Mouse (Mus musculus) liver, embryonic 14.5 days (tissue): ENCODE data around the gene Rreb1. TPM values are rescaled to one million over a fixed set of nuclear protein-coding genes. Genes with fewer than 3 reads are reported as not detected.

ENCODE experiments used
- ATAC-seq: fragments of 200-750 bp; cut with Nextera tagmentation; 2 replicates; pipeline ENCODE4 v1.8.0; 2017; ENCODE audit warnings: moderate number of reproducible peaks, mild to moderate bottlenecking, moderate library complexity; ENCODE audit not compliant: insufficient read depth
- DNase-seq, 3 experiments: peaks; one replicate each; pipeline ENCODE4 v3.0.0-alpha.2; 2012 to 2013; ENCODE audit warnings: low read depth in 3 of 3, low spot score in 3 of 3
- H3K27ac ChIP-seq: fragments of 300-500 bp; sonication (generic); 2 replicates; pipeline ENCODE4 v1.5.1; 2014; ENCODE audit warnings: moderate library complexity, mild to moderate bottlenecking, control low read depth, inconsistent platforms
- H3K27me3 ChIP-seq: fragments of 300-500 bp; sonication (generic); 2 replicates; pipeline ENCODE4 v1.6.1; 2014; ENCODE audit warnings: mild to moderate bottlenecking, low read length, moderate library complexity; ENCODE audit not compliant: control insufficient read depth, insufficient read depth
- H3K36me3 ChIP-seq: fragments of 300-500 bp; sonication (generic); replicated peaks from 2 replicates; pipeline ENCODE4 v1.6.1; 2014; ENCODE audit warnings: low read depth; ENCODE audit not compliant: control insufficient read depth, insufficient read depth
- H3K4me1 ChIP-seq, 2 experiments: fragments of 200-500 bp in 1 of 2; fragments of 300-500 bp in 1 of 2; sonication (generic) in 1 of 2; replicated peaks; 2 replicates each; pipeline ENCODE4 v1.6.1; 2012 to 2014; ENCODE audit warnings: antibody characterized with exemption in 1 of 2, inconsistent platforms in 1 of 2, low read length in 1 of 2; ENCODE audit not compliant: control insufficient read depth in 2 of 2, insufficient read depth in 2 of 2
- H3K4me2 ChIP-seq: fragments of 300-500 bp; sonication (generic); 2 replicates; pipeline ENCODE4 v1.6.1; 2014; ENCODE audit warnings: low read depth, mild to moderate bottlenecking, control low read depth, moderate library complexity
- H3K4me3 ChIP-seq, 2 experiments: fragments of 200-500 bp in 1 of 2; fragments of 300-500 bp in 1 of 2; sonication (generic) in 1 of 2; 2 replicates each; pipeline ENCODE4 v1.5.1; 2012 to 2014; ENCODE audit warnings: low read depth in 2 of 2, low read length in 2 of 2, mild to moderate bottlenecking in 2 of 2, control low read depth in 1 of 2, inconsistent platforms in 1 of 2, moderate library complexity in 1 of 2; ENCODE audit not compliant: insufficient read depth in 1 of 2
- H3K9ac ChIP-seq: fragments of 300-500 bp; sonication (generic); replicated peaks from 2 replicates; pipeline ENCODE4 v1.6.1; 2014; ENCODE audit warnings: mild to moderate bottlenecking, control low read depth, moderate library complexity
- H3K9me3 ChIP-seq: fragments of 300-500 bp; sonication (generic); 2 replicates; pipeline ENCODE4 v1.6.1; 2016; ENCODE audit warnings: low read length, mixed read lengths; ENCODE audit not compliant: control insufficient read depth
- CTCF ChIP-seq: IDR thresholded peaks from 2 replicates; pipeline ENCODE4 v1.5.1; 2016; ENCODE audit warnings: antibody characterized with exemption, low read depth, control low read depth
- EP300 ChIP-seq: IDR thresholded peaks from 2 replicates; pipeline ENCODE4 v1.6.1; 2016; ENCODE audit warnings: antibody characterized with exemption, low read depth
- WGBS: fragments of 180-500 bp; shearing (Covaris S2); extraction: QIAGEN DNeasy Blood & Tissue Kit; methylation state at CpG from one replicate; pipeline ENCODE4 v1.1.7; 2014; ENCODE audit not compliant: insufficient replicate concordance; 5-methylcytosine and 5-hydroxymethylcytosine counted together
- polyA plus RNA-seq, 2 experiments: library from polyadenylated mRNA; depleted of rRNA in 1 of 2; stranded (reverse) in 1 of 2; unstranded in 1 of 2; fragments of >200 nt; fragmentation: Nextera tagmentation in 1 of 2; extraction: Ambion mirVana in 1 of 2; gene quantifications; 2 replicates each; pipeline versions ENCODE4 v1.2.1 to v1.2.3; 2012 to 2014

The Rreb1 gene
- polyA plus RNA-seq, 2 experiments, result 5.4 TPM

- peak; percentile 34; the same call in 1 of the 2 replicates for ATAC-seq
- Histone ChIP-seq H3K4me1 (peaks cover 22 to 30% of the 10 kb centered on the region in 2 experiments), H3K27ac (peak overlapping the region; percentile 61), H3K27me3 (no peaks in the 10 kb centered on the region), H3K4me2 (peak overlapping the region; percentile 100), H3K36me3 (no peaks in the 10 kb centered on the region), H3K4me3 (peak overlapping the region; percentile 79 to 83), H3K9ac (peak overlapping the region; percentile 70), H3K9me3 (no peaks in the 10 kb centered on the region)
- TF ChIP-seq EP300 (no peak), CTCF (no peak)
- peak in 1 of 3 experiments; percentile 30 for DNase-seq
- WGBS, result under 1% methylated on average over 58 of the region's 65 CpGs
These were observed 48.2 kb downstream of the Rreb1 start for GRCm38 (mm10) chr13:37826281-37826993.

- peak overlapping the region; percentile 79 to 83 for H3K4me3 ChIP-seq
- ATAC-seq (peak; percentile 11; the same call in 1 of the 2 replicates), DNase-seq (no peak)
- H3K27ac ChIP-seq, result no peak overlapping the region
- H3K27me3 ChIP-seq, result no peaks in the 10 kb centered on the region
- peak overlapping the region; percentile 100 for H3K4me2 ChIP-seq
- H3K4me1 ChIP-seq, result peaks cover 18 to 30% of the 10 kb centered on the region in 2 experiments
- under 1% methylated on average over 34 of the region's 36 CpGs for WGBS
- TF ChIP-seq EP300 (no peak), CTCF (no peak)
- H3K9me3 ChIP-seq, result no peaks in the 10 kb centered on the region
- H3K36me3 ChIP-seq, result no peaks in the 10 kb centered on the region
- H3K9ac ChIP-seq, result peak overlapping the region; percentile 70
These were observed 48.7 kb downstream of the Rreb1 start for GRCm38 (mm10) chr13:37826994-37827262.

GRCm38 (mm10) chr13:37827263-37827995 lies 49.2 kb downstream of the Rreb1 start:
- ATAC-seq, result peak; percentile 45
- 0 out of 2 replicates have a peak, but pooled peaks have one; percentile 9 for TF ChIP-seq CTCF
- no peak for TF ChIP-seq EP300
- peak in 1 of 3 experiments; percentile 31 for DNase-seq
- Histone ChIP-seq H3K4me2 (peak overlapping the region; percentile 100), H3K4me1 (peaks cover 22 to 35% of the 10 kb centered on the region in 2 experiments), H3K9ac (peak overlapping the region; percentile 70), H3K27me3 (no peaks in the 10 kb centered on the region), H3K36me3 (no peaks in the 10 kb centered on the region), H3K27ac (no peak overlapping the region), H3K9me3 (no peaks in the 10 kb centered on the region), H3K4me3 (peak overlapping the region; percentile 79 to 83)
- WGBS, result under 1% methylated on average over 67 of the region's 69 CpGs

GRCm38 (mm10) chr13:37827996-37828579 lies 49.9 kb downstream of the Rreb1 start:
- ATAC-seq, result no peak
- Histone ChIP-seq H3K27ac (no peak overlapping the region), H3K4me1 (peaks cover 26 to 42% of the 10 kb centered on the region in 2 experiments), H3K27me3 (no peaks in the 10 kb centered on the region), H3K9me3 (no peaks in the 10 kb centered on the region), H3K4me3 (peak overlapping the region; percentile 79 to 83), H3K36me3 (no peaks in the 10 kb centered on the region), H3K9ac (peak overlapping the region; percentile 70), H3K4me2 (peak overlapping the region; percentile 100)
- whole genome bisulfite sequencing, result 6% methylated on average over 13 of the region's 13 CpGs
- no peak for DNase-seq
- TF ChIP-seq EP300, result no peak
- TF ChIP-seq CTCF, result no peak

- no peak for ATAC-seq
- Histone ChIP-seq H3K9me3 (no peaks in the 10 kb centered on the region), H3K4me1 (peaks cover 30 to 46% of the 10 kb centered on the region in 2 experiments), H3K27me3 (no peaks in the 10 kb centered on the region), H3K36me3 (no peaks in the 10 kb centered on the region), H3K4me3 (no peak overlapping the region), H3K9ac (no peak overlapping the region), H3K27ac (no peak overlapping the region), H3K4me2 (peak overlapping the region; percentile 100)
- WGBS, result 59% methylated on average over 6 of the region's 6 CpGs
- no peak for DNase-seq
- no peak for TF ChIP-seq CTCF
- no peak for TF ChIP-seq EP300
These were observed 50.7 kb downstream of the Rreb1 start for GRCm38 (mm10) chr13:37828928-37829327.
